Mouse (Mus musculus): ENCODE measurements around the gene Scai. TPM values are rescaled to one million over a fixed set of nuclear protein-coding genes. Genes with fewer than 3 reads are reported as not detected.
A peak's percentile ranks its signal among the peaks of the same experiment; 100 is the strongest.
"Not testable (repeated sequence)": the region's sequence is repeated elsewhere in the genome, so short reads cannot be mapped to it uniquely, and the experiment has no call there.

Scai gene
- total RNA-seq, 1 experiment from 2014 or later = 12.2 TPM

DNA sequence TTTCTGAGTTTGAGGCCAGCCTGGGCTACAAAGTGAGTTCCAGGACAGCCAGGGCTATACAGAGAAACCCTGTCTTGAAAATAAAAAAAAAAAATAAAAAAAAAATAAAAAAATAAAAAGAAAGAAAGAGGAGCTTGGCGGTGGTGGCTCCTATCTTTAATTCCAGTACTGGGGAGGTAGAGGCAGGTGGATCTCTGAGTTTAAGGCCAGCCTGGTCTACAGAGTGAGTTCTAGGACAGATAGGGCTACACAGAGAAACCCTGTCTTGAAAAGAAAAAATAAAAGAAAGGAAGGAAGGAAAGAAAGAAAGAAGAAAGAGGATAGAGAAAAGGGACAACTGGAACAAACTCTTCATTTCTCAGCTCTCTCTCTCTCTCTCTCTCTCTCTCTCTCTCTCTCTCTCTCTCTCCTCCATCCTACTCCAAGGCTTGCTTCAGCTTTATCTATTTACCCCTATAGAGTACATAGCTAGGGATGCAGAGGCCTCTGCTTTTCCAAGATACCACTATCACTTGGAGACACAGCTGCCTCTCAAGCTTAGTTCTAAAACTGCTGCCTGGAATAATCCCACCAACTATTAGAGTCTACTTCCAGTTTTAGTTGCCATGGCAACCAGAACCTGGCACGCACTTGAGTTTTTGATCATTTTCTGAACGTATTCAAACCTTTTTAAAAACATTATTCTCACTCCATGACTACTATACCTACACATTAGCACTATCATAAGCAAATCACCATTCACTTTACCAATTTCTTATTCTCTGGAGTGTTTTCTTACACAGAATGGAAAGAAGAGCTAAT, 60.8 kb downstream of the Scai start:
- DNase-seq = no peak

DNA sequence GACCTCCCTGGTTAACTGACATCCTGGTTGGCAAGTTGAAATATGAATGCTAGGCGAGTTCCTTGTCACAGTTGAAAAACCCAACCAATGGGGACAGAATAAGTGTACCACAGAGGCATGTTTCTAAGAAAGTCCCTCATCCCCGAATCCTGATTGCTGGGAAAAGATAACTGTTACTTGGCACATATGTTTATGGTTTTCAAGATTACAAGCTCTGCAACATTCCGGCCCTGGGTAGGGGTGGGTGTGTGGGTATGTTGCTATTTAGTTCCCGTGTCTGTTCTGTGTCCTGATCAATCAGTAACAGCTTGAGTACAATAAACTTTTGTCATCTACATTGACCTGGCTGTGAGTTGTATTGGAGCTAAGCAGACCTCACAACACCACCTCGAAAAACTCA, 66.4 kb downstream of the Scai start:
- DNase-seq = no peak

DNA sequence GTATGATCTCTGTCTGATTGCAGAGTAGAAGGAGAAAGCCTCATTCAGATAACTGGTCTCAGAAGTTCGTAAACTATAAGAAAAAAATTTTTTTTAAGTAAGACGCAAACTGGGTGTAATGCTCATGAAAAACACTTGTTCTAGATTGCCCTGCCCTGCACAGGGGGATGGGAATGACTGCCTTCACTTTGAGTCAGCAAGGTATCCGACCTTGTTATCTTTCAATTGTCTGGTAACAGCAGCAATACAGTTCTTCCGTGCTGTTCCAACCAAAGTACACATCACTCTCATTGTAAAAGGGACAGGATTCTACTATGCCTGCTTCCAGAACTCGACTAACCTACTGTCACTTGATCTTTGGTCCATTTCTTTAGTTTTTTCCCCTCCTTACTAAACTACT, 69.4 kb downstream of the Scai start:
- DNase-seq = no peak

DNA sequence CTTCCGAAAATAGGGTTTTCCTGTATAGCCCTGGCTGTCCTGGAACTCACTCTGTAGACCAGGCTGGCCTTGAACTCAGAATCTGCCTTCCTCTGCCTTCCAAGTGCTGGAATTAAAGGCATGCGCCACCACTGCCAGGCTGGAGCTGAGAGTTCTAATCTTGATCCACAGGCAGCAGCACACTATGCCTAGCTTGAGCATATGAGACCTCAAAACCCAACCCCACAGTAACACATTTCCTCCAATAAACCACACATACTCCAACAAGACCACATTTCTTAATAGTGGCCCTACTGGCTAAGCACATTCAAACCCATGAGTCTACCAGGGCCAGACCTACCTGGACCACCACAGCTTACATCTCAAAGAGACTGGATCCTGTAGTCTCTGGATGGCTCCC, 74.0 kb downstream of the Scai start:
- DNase-seq = no peak

DNA sequence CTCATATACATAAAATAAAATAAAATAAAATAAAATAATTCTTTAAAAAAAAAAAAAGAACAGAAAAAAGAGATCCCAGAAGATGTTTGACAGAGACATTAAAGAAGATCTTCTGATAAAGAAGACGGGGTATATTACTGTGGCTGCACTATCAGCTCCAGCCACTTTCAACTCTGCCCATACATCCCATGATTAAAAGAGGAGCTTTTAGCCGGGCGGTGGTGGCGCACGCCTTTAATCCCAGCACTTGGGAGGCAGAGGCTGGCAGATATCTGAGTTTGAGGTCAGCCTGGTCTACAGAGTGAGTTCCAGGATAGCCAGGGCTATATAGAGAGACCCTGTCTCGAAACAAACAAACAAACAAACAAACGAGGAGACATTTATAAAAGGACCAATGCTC, 76.4 kb downstream of the Scai start:
- DNase-seq = no peak

DNA sequence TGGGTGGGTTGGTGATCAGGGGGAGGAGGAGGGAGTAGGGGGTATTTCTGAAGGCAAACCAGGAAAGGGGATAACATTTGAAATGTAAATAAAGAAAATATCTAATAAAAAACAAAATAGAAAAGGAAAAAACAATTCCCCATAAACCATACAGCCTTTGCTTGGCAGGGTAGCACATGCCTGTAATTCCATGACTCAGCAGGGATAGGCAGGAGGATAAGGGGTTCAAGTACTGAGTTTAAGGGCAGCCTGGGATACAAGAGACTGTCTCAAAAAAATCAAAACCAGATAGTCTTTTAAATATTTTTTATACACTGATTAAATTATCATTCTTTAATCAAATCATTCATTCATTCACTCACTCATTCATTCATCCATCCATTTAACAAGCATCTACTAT, 80.0 kb downstream of the Scai start:
- DNase-seq = no peak

DNA sequence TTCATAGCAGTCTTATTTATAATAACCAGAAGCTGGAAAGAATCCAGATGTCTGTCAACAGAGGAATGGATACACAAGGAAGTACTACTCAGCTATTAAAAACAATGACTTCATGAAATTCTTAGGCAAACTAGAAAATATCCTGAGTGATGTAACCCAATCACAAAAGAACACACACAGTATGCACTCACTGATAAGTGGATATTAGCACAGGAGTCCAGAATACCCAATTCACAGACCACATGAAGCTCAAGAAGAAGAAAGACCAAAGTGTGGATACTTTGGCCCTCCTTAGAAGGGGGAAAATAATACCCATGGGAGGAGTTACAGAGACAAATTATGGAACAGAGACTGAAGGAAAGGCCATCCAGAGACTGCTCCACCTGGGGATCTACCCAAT, 80.8 kb downstream of the Scai start:
- DNase-seq = not testable (repeated sequence)

DNA sequence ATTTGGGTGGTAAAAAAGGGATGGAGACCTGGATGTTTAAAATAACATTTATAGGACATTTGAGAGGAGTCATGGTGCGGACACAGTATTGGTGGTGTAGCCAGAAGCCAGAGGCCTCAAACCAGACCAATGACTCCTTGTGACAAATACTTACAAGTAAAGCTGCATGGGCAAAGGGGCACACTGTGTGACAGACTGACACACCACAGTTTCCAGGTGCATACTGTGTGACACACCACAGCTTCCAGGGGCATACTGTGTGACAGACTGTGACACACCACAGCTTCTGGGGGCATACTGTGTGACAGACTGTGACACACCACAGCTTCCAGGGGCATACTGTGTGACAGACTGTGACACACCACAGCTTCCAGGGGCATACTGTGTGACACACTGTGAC, 90.6 kb downstream of the Scai start:
- DNase-seq = not testable (repeated sequence)

DNA sequence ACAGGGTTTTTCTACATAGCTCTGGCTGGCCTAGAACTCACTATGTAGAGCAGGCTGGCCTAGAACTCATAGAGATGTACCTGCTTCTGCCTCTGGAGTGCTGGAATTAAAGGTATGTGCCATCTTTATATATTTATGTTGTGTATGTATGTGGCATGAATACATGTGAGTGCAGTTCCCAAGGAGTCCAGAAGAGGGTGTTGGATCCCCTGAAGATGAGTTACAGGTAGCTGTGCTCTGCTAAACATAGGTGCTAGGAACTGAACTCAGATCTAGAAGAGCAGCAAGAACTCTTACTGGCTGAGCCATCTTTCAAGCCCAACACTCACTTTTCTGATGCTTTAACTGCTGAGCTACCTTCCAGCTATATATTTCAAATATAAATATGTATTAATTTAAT, 92.5 kb downstream of the Scai start:
- DNase-seq = no peak

DNA sequence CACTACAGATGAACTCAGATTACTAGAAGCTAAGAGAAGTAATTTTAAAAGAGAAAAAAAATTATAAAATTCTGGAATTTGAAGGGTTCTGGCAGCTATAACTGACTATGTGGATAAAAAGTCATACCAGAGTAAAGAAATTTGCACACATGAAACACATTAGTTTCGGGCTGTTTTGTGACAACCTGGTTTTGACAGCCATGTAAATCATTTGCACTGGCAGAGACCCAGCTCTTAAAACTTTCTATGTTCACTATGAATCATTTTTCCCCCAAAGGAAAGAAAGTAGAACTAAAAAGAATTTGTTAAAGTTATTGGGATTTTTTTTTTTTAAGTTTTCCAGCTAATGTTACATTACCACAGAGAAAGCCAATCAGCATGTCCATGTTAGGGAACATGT, 98.6 kb downstream of the Scai start:
- DNase-seq = peak; percentile 14

DNA sequence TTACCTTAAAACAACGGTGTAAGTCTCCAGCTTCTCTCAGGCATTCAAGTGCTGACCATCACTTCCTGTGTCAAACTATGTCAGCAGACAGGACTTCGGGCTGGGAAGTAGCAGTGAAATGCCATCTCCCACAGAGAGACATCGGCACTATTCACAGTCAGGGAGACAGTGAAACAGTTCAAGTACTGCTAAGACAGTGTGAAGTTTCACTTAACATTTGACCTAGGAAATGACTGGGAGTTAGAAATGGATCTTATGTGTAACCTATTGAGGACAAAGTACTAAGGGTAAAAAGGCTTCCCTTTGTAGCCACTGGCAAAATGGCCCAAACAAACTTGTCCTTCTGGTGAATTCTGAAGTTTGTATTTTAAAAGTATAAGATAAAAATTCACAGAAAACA, 107.8 kb downstream of the Scai start:
- DNase-seq = no peak

DNA sequence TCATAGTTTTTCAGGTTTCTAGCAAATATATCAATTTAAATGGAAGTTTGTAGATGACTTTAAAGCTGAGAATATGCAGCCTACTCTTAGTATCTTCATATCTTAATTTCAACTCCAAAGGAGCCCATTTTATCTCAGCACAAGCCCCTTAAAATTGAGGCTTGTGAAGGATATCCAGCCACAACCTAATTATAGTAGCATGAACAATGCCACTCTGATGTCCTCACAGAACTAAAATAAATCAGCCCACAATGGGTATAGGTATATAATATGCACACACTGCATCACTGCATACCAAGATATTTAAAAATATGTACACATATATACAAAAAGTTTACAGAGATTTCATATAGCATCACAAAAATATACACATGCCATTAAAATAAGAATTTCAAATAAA, 119.9 kb downstream of the Scai start:
- no peak for DNase-seq

DNA sequence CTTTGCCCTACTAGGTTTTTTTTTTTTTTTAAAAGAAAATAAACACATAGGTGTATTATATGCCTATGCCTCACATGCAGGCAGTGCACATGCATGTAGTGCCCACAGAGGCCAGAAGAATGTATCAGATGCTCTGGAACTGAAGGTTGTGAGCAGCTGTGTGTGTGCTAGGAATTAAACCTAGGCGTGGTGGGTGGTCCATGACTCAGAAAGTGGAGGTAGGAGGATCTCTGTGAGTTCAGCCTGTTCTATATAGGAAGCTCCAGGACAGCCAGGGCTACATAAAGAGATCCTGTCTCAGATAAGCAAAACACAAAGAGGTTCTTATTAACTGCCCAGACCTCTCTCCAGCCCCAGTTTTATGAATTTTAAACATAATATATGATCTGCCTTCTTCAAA, 121.4 kb downstream of the Scai start:
- no peak for DNase-seq

DNA sequence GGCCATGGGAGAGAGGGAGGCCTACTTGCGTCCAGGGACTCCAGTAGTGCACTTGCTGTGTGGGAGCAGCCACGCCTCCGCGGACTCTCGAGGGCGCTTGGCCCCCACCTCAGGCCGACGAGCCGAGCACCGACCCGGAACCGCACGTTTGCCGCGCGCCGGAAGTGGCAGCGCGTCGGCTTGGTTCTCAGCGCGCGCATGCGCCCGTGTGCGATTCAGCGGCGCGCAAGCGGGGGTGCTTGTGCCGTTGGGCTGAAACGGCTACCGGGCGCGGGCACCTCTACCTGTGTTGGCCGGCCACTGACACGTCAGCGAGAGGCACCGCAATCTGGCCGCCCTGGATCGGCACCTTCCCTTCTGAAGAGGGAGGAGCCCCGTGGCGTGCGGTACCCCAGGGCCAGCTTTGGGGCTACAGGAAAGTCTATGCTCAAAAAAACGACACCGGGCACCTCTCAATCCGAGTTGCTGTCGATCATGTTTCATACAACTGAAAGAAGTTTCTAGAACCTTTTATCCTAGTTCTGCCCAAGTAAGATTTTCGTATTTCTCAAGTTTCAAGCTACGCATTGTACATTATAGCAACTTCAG, 125.0 kb downstream of the Scai start, which contains the start of gene Golga1:
Gene Golga1, minus strand, starts transcription at position 142 of the 588 bp plus-strand sequence.
- DNase-seq = peak; percentile 96

DNA sequence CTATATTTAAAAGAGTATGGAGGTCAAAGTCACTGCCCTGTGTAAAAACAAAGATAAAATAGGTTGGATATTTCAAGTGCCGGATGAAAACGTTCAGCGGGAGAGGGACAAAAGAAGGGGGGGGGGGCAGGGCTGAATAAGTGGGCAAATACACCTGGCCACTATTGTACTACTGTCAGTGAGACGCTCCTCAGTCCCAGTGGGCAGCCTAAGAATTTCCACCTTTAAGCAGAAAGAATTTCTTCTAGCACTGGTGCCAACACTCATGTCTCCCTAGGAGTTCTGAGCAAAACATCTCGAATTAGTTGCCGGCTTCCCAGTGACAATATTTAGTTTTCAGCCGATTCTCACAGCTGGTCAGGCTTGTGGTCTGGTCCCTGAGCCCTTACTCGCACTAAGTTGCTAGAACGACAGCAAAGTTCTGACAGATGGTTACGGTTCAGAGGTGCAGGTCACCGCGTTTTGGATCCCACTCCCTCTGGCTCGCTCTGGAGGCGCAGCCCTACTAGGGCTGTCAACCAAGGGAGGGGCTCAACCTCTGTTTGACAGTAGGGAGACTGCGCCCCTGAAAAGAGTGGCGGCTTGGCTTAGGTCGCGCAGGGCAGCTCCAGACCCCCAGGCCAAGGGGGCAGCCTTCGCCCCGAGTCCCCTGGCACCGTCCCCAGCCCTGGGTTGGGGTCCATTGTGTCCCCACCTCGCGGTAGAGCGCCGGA, 125.7 kb downstream of the Scai start:
- no peak for DNase-seq

DNA sequence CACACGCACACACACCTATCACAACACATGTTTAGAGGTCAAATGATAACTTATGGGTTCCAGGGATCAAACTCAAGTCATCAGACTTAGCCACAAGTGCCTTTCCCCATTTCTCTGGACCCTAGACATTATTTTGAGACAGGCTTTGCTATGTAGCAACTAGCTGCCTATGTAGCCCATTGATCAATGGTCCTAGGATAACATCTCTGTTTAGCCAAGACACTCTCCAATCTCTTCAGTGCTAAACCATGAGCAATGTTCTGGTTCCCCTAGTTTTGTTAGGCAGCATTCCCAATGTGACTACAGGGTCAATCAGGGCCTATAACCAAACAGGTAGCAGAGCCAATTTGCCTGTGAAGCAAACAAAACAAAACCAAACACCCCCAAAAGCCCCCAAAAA, 142.0 kb downstream of the Scai start:
- DNase-seq = no peak

DNA sequence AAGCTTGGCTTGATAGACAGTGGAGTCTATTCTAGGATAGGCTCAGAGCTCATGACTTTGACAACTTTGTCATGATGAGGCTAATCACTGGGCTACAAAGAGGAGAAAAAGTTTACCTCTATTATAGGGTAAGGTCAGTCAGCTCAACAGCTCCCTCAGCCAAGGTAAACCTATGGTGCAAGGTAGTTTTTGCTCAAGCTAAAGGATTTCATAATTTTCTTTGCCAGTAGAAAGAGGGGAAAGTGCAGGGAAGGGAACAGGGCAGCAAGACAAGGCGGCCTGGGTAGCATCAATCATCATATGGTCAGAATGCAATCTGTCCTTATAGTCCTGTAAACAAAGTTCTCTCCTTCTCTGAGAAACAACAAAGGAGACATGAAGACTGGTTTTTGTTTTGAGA, 150.3 kb downstream of the Scai start:
- DNase-seq = no peak

DNA sequence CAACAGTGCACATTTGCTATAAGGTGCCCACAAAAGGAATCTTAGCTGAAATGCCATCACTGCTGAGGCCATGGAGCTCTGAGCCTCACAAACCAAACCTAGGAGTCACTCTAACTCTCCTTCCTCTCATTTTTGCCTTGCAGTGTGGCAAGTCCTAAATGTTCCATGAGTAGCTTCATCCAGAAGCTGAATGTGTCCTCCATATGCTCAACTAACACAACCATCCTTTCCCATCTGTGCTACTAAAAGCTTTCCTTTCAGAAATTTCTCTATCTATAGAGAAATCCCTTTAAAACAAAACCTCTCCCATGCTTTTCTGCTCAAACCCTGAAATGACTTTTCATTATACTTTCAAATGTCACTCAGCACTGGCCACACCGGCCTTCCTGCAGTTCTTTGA, 158.9 kb downstream of the Scai start:
- DNase-seq = no peak

DNA sequence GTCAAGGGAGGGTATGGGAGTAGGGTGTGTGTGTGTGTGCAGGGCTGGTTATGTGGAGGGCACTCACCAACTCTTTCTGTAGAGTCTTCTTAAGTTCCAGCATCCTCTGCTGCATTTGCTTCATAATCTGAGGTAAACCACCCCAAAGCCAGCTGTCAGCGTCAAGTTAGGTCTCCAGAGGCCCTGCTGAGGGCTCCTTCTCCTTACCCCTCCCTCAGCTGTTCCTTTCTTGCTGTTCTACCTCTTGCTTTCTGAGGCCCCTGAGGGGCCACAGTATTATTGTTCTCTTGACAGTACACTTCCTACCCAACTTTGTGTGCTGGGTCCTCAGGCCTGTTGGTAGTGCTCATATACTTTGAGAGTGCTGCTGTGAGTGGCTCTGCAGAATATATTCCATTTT, 170.5 kb downstream of the Scai start:
- DNase-seq = no peak

DNA sequence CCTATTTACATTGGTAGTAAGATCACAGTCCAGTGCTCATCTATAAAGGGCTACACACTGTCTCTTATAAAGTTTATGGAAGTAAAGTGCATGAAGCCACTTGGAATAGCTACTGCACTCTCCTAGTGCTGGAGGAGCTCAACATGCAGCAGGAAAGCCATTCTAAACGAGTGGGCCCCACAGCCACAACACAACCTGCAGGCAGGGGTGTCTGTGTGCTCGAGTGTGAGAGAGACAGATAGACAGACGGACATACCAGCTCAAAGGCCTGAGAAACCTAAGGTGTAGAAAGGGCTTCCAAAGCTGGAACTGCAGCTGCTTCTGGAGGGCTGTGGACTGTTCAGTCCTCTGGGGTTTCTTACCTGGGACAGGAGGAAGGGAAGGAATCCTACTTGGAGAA, 174.0 kb downstream of the Scai start:
- no peak for DNase-seq

Data from adrenal gland, postnatal 14 days (tissue).